Mouse (Mus musculus) heart, embryonic 15.5 days (tissue): Measurements from ENCODE around the gene Baiap2l2. TPM values are rescaled to one million over a fixed set of nuclear protein-coding genes. Genes with fewer than 3 reads are reported as not detected.

Experiments
- ATAC-seq: fragments of 200-750 bp; cut with Nextera tagmentation; replicated peaks from 2 replicates; pipeline ENCODE4 v1.8.0; 2017; ENCODE audit warnings: low read depth, moderate TSS enrichment; ENCODE audit not compliant: insufficient number of reproducible peaks, insufficient read depth, low FRiP score
- H3K27ac ChIP-seq: fragments of 300-500 bp; sonication (generic); 2 replicates; pipeline ENCODE4 v1.5.1; 2015; ENCODE audit warnings: mild to moderate bottlenecking, inconsistent platforms
- H3K27me3 ChIP-seq: fragments of 300-500 bp; sonication (generic); 2 replicates; pipeline ENCODE4 v1.6.1; 2015; ENCODE audit warnings: inconsistent platforms
- H3K36me3 ChIP-seq: fragments of 300-500 bp; sonication (generic); 2 replicates; pipeline ENCODE4 v1.6.1; 2015; ENCODE audit warnings: mild to moderate bottlenecking, inconsistent platforms
- H3K4me1 ChIP-seq: fragments of 300-500 bp; sonication (generic); replicated peaks from 2 replicates; pipeline ENCODE4 v1.6.1; 2015; ENCODE audit warnings: inconsistent platforms
- H3K4me2 ChIP-seq: fragments of 300-500 bp; sonication (generic); 2 replicates; pipeline ENCODE4 v1.6.1; 2015; ENCODE audit warnings: inconsistent platforms, mild to moderate bottlenecking, moderate library complexity
- H3K4me3 ChIP-seq: fragments of 300-500 bp; sonication (generic); 2 replicates; pipeline ENCODE4 v1.5.1; 2015; ENCODE audit warnings: mild to moderate bottlenecking, inconsistent platforms
- H3K9ac ChIP-seq: fragments of 300-500 bp; sonication (generic); 2 replicates; pipeline ENCODE4 v1.6.1; 2015; ENCODE audit warnings: mild to moderate bottlenecking, inconsistent platforms
- H3K9me3 ChIP-seq: fragments of 300-500 bp; sonication (generic); replicated peaks from 2 replicates; pipeline ENCODE4 v1.6.1; 2016; ENCODE audit warnings: inconsistent platforms
- WGBS: fragments of 180-500 bp; shearing (Covaris S2); methylation state at CpG from one replicate; pipeline ENCODE4 v1.1.7; 2015; ENCODE audit warnings: mixed read lengths; 5-methylcytosine and 5-hydroxymethylcytosine counted together
- polyA plus RNA-seq: library from polyadenylated mRNA; unstranded; fragments of >200 nt; fragmentation: Nextera tagmentation; extraction: Ambion mirVana; gene quantifications from 2 replicates; pipeline ENCODE4 v1.2.1, GENCODE M21; 2015

Baiap2l2 gene
- polyA plus RNA-seq, 1 experiment from 2014 or later = 9.9 TPM

DNA sequence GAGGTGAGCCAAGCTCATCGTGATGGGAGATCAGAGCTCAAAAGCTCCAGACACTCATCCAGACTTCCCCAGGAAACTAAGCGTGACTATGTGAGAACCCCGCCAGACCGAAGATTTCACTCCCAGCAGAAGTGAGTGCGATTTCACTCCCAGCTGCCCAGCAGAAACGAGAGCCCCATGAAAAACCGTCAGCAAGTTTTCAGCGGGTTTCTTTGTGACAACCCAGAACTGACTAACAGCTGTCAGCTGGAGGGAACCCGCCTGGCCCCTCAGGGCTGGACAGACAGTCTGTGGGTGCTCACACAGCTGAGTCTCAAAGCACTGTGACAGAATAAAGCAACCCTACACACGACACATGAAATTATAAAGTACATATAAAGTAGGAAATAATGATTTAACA, 7.6 kb downstream of the Baiap2l2 start:
- WGBS = 61% methylated on average over 10 of the region's 10 CpGs
- no peaks in the 10 kb centered on the region for H3K36me3 ChIP-seq
- H3K9me3 ChIP-seq = no peaks in the 10 kb centered on the region
- no peaks in the 10 kb centered on the region for H3K27me3 ChIP-seq
- H3K27ac ChIP-seq = no peak overlapping the region
- no peak overlapping the region for H3K9ac ChIP-seq
- ATAC-seq = no peak
- H3K4me1 ChIP-seq = peaks cover 10% of the 10 kb centered on the region
- no peak overlapping the region for H3K4me3 ChIP-seq
- no peak overlapping the region for H3K4me2 ChIP-seq

DNA sequence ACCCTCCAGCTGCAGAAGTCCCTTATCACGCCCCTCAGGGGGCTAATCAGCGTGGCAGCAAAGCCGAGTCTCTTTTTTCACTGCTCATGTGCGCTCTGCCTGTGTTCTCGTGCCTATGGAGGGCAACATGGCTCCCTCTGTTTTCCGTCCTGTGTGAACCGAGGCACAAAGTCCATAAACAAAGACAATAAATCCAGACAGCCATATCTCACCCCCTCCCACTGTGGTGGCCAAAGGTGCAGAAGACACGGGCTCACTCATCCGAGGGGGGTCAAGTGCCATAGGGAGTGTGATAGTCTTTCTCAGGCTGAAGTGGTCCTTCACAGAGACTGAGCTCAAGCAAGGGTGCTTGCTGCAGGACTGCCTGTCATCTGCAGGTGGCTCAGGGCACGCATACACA, 12.3 kb downstream of the Baiap2l2 start:
- Histone ChIP-seq H3K9ac (no peak overlapping the region), H3K27me3 (peaks cover 5% of the 10 kb centered on the region; the same call in 1 of the 2 replicates), H3K4me3 (no peak overlapping the region), H3K9me3 (no peaks in the 10 kb centered on the region), H3K36me3 (no peaks in the 10 kb centered on the region), H3K4me2 (no peak overlapping the region), H3K4me1 (peaks cover 13% of the 10 kb centered on the region), H3K27ac (no peak overlapping the region)
- no peak for ATAC-seq
- 58% methylated on average over 10 of the region's 10 CpGs for WGBS

DNA sequence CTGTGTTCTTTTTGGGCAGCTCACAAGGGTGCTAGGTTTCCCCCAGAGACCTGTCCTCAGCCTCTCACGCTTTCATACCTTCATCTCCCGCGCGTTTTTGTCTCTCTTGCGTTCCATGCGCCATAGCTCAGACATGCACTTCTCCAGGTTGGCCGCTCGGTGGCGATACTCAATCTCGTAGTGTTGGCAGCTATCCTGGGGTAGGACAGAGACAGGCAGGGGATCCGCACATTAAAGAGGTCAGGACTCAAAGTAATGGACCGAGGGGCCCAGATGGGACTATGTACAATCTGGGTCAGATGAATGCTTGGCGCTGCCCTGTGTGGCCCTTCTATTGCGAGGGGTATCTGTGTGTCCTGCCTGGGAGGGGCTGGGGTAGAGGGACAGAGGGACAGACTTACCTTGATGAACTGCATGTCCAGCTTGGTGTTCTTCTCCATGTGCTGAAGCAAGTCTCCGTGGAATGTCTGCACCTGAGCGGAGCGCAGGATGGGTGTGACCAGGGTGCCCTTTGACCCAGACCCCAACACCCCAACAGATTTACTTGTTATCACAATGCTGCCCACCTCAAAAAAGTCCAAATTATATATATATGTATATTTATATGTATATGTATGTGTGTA, 14.1 kb downstream of the Baiap2l2 start:
- Histone ChIP-seq H3K27ac (no peak overlapping the region), H3K4me3 (peak overlapping the region; percentile 48), H3K27me3 (peaks cover 8% of the 10 kb centered on the region), H3K36me3 (no peaks in the 10 kb centered on the region), H3K4me2 (peak overlapping the region; percentile 93), H3K4me1 (peaks cover 13% of the 10 kb centered on the region), H3K9me3 (no peaks in the 10 kb centered on the region), H3K9ac (no peak overlapping the region)
- WGBS = 16% methylated on average over 17 of the region's 17 CpGs
- ATAC-seq = no peak; the same call in 1 of the 2 replicates

DNA sequence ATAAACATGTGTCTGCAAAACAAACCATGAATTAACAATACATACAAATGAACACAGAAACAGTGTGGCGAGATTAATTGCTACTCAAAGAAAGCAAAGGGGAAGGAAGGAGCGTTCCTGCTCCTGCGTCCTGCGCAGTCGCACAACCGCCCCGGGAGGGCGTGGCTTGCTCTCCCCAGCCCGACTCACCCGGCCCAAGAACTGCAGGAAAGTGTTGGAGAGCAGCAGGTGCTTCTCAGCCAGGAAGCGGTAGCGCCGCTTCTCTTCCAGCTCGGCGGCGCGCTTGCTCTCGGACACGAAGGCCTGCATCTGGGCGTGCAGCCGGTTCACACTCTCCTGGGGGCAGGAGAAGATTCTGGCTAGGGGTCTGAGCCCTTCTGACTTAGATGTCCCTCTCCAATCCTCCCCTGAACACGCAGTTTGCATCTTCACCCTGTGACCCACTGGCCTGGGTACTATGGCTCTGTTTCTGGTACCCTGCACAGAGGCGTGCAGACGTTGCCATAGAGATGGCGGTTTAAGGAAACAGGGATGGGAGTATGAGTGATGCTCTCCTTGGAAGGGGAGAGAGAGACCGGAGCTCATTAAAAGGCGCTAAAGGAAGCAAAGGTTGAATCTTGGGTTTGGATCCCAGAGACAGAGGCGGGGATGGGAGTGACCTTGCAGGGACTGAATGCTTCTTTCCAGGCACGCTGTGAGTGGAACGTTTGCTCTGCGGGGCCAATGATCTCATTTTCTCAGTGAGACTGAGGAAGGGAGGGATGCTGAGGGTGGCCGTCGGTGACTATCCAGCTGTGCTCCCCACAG, 14.8 kb downstream of the Baiap2l2 start:
- peak; percentile 61; the same call in 1 of the 2 replicates for ATAC-seq

DNA sequence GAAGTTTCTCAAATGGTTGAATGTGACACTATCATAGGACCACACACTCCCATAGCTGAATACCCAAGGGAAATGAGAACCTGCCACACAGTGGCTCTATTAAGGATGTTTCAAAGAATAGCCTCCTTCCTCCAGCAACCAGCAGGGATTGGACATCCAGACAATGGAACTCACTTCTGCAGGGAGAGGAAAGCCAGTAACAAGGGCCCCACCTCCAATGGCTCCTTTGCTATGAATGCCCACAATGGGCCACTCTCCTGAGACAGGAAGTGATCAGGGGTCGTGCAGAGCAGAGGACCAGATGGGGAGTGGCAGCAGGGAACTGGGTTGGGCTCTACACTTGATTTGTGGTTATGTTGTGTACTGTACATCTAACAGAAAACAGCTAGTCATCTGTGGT, 16.8 kb downstream of the Baiap2l2 start:
- ATAC-seq = no peak
- peaks cover 12% of the 10 kb centered on the region for H3K27me3 ChIP-seq
- H3K27ac ChIP-seq = no peak overlapping the region
- no peaks in the 10 kb centered on the region for H3K9me3 ChIP-seq
- 13% methylated on average over 1 of the region's 1 CpGs for WGBS
- no peaks in the 10 kb centered on the region for H3K36me3 ChIP-seq
- H3K9ac ChIP-seq = no peak overlapping the region
- H3K4me3 ChIP-seq = no peak overlapping the region
- no peak overlapping the region for H3K4me2 ChIP-seq
- H3K4me1 ChIP-seq = peaks cover 13% of the 10 kb centered on the region

More for the DNA sequence above, 14.8 kb downstream of the Baiap2l2 start:
- peak overlapping the region; percentile 93 for H3K4me2 ChIP-seq
- H3K9me3 ChIP-seq = no peaks in the 10 kb centered on the region
- no peaks in the 10 kb centered on the region for H3K36me3 ChIP-seq
- 3% methylated on average over 33 of the region's 33 CpGs for WGBS
- H3K27ac ChIP-seq = peak overlapping the region; percentile 71
- peaks cover 13% of the 10 kb centered on the region for H3K4me1 ChIP-seq
- H3K4me3 ChIP-seq = peak overlapping the region; percentile 48
- peak overlapping the region; percentile 55 for H3K9ac ChIP-seq
- H3K27me3 ChIP-seq = peaks cover 8% of the 10 kb centered on the region

DNA sequence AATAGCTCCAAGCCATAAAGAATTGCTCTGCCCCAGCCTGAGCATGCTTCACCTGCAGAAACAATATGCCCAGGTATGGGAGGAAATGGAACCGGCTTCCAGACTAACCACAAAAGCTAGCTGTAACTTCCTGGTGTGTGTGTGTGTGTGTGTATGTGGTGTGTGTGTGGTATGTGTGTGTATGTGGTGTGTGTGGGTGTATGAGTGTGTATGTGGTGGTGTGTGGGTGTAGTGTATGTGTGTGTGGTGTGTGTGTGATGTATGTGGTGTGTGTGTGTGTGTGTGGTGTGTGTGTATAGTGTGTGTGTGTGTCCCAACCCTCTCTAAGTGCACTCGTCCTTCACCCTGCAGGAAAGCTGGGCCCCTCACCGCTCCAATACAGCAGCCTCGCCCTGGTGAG, 20.0 kb downstream of the Baiap2l2 start:
- peaks cover 36% of the 10 kb centered on the region for H3K27me3 ChIP-seq
- 72% methylated on average over 4 of the region's 4 CpGs for WGBS
- no peak overlapping the region for H3K4me3 ChIP-seq
- peaks cover 25% of the 10 kb centered on the region for H3K4me1 ChIP-seq
- H3K4me2 ChIP-seq = no peak overlapping the region
- H3K9me3 ChIP-seq = no peaks in the 10 kb centered on the region
- no peaks in the 10 kb centered on the region for H3K36me3 ChIP-seq
- no peak overlapping the region for H3K27ac ChIP-seq
- ATAC-seq = no peak
- H3K9ac ChIP-seq = no peak overlapping the region

DNA sequence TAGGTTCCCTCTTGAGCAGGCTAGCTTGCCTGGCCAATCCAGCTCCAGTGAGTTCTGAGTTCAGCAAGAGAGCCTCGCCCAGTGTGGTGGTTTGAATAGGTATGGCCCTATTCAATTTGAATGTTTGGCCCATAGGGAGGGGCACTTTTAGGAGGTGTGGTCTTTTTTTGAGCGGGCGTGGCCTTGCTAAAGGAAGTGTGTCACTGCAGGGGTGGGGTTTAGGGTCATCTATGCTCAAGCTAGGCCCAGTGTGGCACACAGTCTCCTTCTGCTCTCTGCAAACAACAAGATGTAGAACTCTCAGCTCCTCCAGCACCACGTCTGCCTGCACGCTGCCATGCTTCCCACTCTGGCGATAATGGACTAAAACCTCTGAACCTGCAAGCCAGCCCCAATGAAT, 21.6 kb downstream of the Baiap2l2 start:
- Histone ChIP-seq H3K9ac (no peak overlapping the region), H3K27me3 (peaks cover 44% of the 10 kb centered on the region)
- WGBS = 90% methylated on average over 6 of the region's 6 CpGs

DNA sequence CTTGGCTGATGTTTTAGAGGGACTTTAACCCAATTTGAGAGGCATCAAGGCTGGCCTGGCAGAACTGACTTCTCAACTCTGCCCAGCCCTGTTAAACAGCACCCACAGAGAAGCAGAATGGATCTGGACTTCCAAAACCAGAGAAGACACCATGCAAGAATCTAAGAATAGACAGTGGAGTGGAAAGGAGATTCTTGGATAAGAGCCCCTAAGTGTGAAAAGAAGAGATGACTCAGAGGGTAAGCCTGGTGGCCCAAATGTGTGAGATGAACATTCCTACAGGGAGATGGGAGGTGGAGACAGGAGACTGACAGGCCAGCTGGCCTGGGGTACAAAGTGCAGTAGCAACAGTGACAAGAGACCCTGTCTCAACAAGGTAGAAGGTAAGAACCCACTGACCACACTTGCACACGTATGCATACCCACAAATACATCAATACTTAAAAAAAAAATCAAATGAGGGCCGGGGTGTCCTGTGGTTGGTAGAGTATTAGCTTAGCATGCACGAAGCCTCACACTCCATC, 22.5 kb downstream of the Baiap2l2 start:
- no peaks in the 10 kb centered on the region for H3K9me3 ChIP-seq
- no peak for ATAC-seq
- peaks cover 49% of the 10 kb centered on the region for H3K27me3 ChIP-seq
- H3K4me2 ChIP-seq = peak overlapping the region; percentile 100; the same call in 1 of the 2 replicates
- 82% methylated on average over 3 of the region's 3 CpGs for WGBS
- peak overlapping the region; percentile 70; the same call in 1 of the 2 replicates for H3K4me3 ChIP-seq
- H3K36me3 ChIP-seq = no peaks in the 10 kb centered on the region
- 0 out of 2 replicates have a peak overlapping the region, but pooled peaks have one; percentile 60 for H3K27ac ChIP-seq
- no peak overlapping the region for H3K9ac ChIP-seq
- H3K4me1 ChIP-seq = peaks cover 21% of the 10 kb centered on the region

More for the DNA sequence above, 21.6 kb downstream of the Baiap2l2 start:
- H3K36me3 ChIP-seq = no peaks in the 10 kb centered on the region
- H3K4me2 ChIP-seq = no peak overlapping the region
- H3K4me1 ChIP-seq = peaks cover 21% of the 10 kb centered on the region
- ATAC-seq = no peak
- H3K27ac ChIP-seq = no peak overlapping the region
- H3K4me3 ChIP-seq = no peak overlapping the region
- no peaks in the 10 kb centered on the region for H3K9me3 ChIP-seq

DNA sequence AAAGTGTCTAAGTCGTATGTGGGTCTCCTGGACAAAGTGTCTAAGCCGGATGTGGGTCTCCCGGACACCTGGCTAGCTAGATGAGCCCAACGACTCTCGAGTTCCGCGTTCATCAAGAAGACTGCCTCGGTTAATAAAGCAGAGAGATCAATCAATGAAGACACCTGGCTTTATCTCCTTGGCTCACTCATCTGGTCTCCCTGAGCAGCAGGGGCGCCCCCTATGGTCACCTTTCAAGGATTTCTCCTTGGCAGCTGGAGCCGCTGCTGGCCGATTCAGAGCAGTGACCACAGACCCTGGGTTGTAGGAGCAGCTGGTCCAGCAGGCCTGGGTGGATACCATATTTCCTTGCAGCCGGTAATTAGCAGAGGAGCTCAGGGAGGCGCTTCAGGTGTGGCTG, 23.0 kb downstream of the Baiap2l2 start:
- peaks cover 49% of the 10 kb centered on the region for H3K27me3 ChIP-seq

DNA sequence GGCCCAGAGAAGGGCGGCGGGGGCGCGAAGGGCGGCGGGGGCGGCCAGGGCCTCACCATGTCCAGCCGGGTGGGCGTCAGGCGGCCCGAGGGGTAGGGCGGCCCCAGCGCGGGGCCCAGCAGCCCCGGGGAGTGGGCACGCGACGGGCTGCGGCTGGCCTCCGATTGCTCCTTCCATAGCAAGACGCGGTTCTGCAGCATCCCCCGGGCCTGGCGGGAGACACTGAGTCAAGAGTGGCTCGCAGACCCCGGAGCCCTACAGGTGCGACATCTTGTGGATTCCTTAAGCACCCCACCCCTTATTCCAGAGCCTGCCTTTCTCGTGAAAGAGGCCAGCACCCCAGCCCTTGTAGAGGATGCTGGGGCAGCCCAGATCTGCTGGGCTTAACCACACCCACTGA, 23.6 kb downstream of the Baiap2l2 start:
- H3K9me3 ChIP-seq = no peaks in the 10 kb centered on the region
- H3K27ac ChIP-seq = peak overlapping the region; percentile 60
- H3K4me3 ChIP-seq = peak overlapping the region; percentile 70
- peak overlapping the region; percentile 75 for H3K9ac ChIP-seq
- peak; percentile 23; the same call in 1 of the 2 replicates for ATAC-seq
- H3K4me1 ChIP-seq = peaks cover 21% of the 10 kb centered on the region
- H3K27me3 ChIP-seq = peaks cover 46% of the 10 kb centered on the region
- peak overlapping the region; percentile 100 for H3K4me2 ChIP-seq
- no peaks in the 10 kb centered on the region for H3K36me3 ChIP-seq
- 0% methylated on average over 28 of the region's 28 CpGs for WGBS

More for the DNA sequence above, 23.0 kb downstream of the Baiap2l2 start:
- Histone ChIP-seq H3K4me2 (peak overlapping the region; percentile 100), H3K27ac (peak overlapping the region; percentile 60; the same call in 1 of the 2 replicates), H3K9ac (0 out of 2 replicates have a peak overlapping the region, but pooled peaks have one; percentile 75), H3K36me3 (no peaks in the 10 kb centered on the region), H3K9me3 (no peaks in the 10 kb centered on the region), H3K4me1 (peaks cover 21% of the 10 kb centered on the region), H3K4me3 (peak overlapping the region; percentile 70)
- ATAC-seq = no peak
- 21% methylated on average over 13 of the region's 13 CpGs for WGBS

DNA sequence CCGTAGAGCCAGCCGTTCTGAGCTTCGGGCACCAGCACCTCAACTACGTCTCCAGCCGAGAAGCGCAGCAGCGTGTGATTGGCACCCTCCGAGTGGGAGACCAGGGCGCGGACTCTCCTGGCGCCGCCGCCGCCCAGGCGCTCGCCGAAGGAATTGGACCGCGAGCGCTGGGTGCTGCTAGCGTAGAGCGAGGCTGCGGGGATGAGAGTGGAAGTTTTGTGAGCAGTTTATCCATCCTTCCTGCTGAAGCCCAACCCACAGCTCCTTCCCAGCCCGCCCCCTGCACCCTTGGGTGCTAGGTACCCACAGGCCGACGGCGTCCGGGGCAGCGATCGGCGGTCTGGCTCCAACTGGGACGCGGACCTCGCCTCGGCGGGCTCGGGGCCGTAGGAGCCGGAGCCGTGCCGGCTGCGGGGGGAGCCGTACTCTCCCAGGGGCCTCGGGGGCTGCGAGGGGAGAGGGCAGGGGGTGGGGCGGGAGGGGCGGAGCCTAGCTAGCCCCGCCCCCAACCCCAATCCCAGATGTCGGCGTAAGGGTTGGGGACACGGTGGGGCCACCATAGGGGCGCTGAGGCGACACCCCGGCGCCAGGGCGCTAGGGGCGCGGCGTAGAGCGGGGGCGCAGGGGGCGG, 24.1 kb downstream of the Baiap2l2 start:
- Histone ChIP-seq H3K27me3 (peaks cover 46% of the 10 kb centered on the region), H3K9me3 (no peaks in the 10 kb centered on the region), H3K36me3 (no peaks in the 10 kb centered on the region), H3K27ac (peak overlapping the region; percentile 60), H3K4me3 (peak overlapping the region; percentile 70), H3K9ac (peak overlapping the region; percentile 75), H3K4me2 (peak overlapping the region; percentile 100), H3K4me1 (peaks cover 21% of the 10 kb centered on the region)
- under 1% methylated on average over 60 of the region's 62 CpGs for WGBS
- peak; percentile 59 for ATAC-seq
